Mouse (Mus musculus): ENCODE measurements at regions not wholly inside any gene's neighbourhood (a gene's known extent, or its start where the extent isn't known, plus 50 kb on each side); places are given as distances from the start of the nearest gene placed in this dataset.

GRCm38 (mm10) chr6:66012675-66013074 is 60.3 kb downstream of the 4930544G11Rik start:
- WGBS: 87% methylated on average over 3 of the region's 3 CpGs
- H3K27ac ChIP-seq (ENCODE audit: low read length): no peak overlapping the region

DNA sequence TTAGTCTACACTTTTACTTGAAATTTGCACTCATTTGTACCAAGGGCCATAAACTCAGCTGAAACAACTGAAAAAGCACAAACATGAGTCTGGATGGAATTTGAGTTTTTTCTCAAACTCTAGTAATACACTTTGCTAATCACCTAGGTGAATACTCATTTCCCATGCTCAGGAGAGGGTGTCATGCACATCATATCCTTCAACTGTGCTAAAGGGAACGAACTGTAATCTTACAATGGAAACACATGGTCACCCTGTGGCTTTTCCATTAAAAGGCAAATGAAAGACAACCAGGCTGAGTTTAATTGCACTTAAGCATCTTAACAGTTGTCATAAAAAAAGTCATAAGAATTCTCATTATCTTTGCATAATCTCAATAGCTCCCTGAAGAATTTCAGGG is 71.1 kb downstream of the 4930544G11Rik start:
- no peaks in the 10 kb centered on the region for H3K36me3 ChIP-seq (ENCODE audit: control insufficient read depth, insufficient read depth)
- H3K9ac ChIP-seq (replicated peaks; ENCODE audit: low read depth, low read length): no peak overlapping the region
- H3K4me3 ChIP-seq (replicated peaks; ENCODE audit: low read length): no peak overlapping the region
- no peak overlapping the region for H3K27ac ChIP-seq (ENCODE audit: low read length)
- no peaks in the 10 kb centered on the region for H3K9me3 ChIP-seq (ENCODE audit: control insufficient read depth, low read length)
- no peak for ATAC-seq
- WGBS: 75% methylated on average over 1 of the region's 1 CpGs
- H3K4me2 ChIP-seq (ENCODE audit: low read length): no peak overlapping the region
- no peaks in the 10 kb centered on the region for H3K4me1 ChIP-seq (replicated peaks; ENCODE audit: control insufficient read depth, insufficient read depth, low read length)
- no peaks in the 10 kb centered on the region for H3K27me3 ChIP-seq (replicated peaks; ENCODE audit: control insufficient read depth, insufficient read depth, low read length)

More at GRCm38 (mm10) chr6:66012675-66013074, 60.3 kb downstream of the 4930544G11Rik start:
- no peak overlapping the region for H3K4me3 ChIP-seq (replicated peaks; ENCODE audit: low read length)
- no peak overlapping the region for H3K4me2 ChIP-seq (ENCODE audit: low read length)
- H3K27me3 ChIP-seq (replicated peaks; ENCODE audit: control insufficient read depth, insufficient read depth, low read length): no peaks in the 10 kb centered on the region
- no peaks in the 10 kb centered on the region for H3K4me1 ChIP-seq (replicated peaks; ENCODE audit: control insufficient read depth, insufficient read depth, low read length)
- no peaks in the 10 kb centered on the region for H3K9me3 ChIP-seq (ENCODE audit: control insufficient read depth, low read length)
- H3K36me3 ChIP-seq (ENCODE audit: control insufficient read depth, insufficient read depth): no peaks in the 10 kb centered on the region
- no peak for ATAC-seq
- H3K9ac ChIP-seq (replicated peaks; ENCODE audit: low read depth, low read length): no peak overlapping the region

DNA sequence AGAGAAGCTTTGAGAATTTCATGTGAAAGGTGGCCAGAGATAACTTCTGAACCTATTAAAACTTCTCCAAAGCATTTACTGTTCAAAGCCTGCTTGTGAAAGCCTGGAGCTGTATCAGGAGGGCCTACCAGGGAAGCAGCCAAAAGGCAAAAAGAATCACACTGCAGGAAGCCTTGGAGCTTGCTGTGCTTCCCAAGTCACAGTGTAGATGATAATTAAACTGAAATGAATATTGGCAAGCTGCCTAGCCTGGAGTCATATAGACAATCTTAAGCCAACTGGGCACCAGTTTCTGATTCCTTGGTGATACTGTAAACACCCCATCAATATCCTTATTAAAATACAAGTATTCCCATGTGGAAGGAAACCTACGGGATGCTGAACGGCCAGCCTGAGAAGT is 84.4 kb downstream of the 4930544G11Rik start:
- peak; percentile 88 for ATAC-seq
- WGBS: 22% methylated on average over 2 of the region's 2 CpGs
- H3K4me2 ChIP-seq (ENCODE audit: low read length): no peak overlapping the region

GRCm38 (mm10) chr6:66051852-66052251 is 99.4 kb downstream of the 4930544G11Rik start:
- no peaks in the 10 kb centered on the region for H3K27me3 ChIP-seq (replicated peaks; ENCODE audit: control insufficient read depth, insufficient read depth, low read length)
- no peak overlapping the region for H3K4me3 ChIP-seq (replicated peaks; ENCODE audit: low read length)
- H3K36me3 ChIP-seq (ENCODE audit: control insufficient read depth, insufficient read depth): no peaks in the 10 kb centered on the region
- no peak overlapping the region for H3K27ac ChIP-seq (ENCODE audit: low read length)
- WGBS: 87% methylated on average over 4 of the region's 4 CpGs
- no peak for ATAC-seq
- no peaks in the 10 kb centered on the region for H3K4me1 ChIP-seq (replicated peaks; ENCODE audit: control insufficient read depth, insufficient read depth, low read length)
- no peak overlapping the region for H3K9ac ChIP-seq (replicated peaks; ENCODE audit: low read depth, low read length)
- no peak overlapping the region for H3K4me2 ChIP-seq (ENCODE audit: low read length)
- H3K9me3 ChIP-seq (ENCODE audit: control insufficient read depth, low read length): no peaks in the 10 kb centered on the region

More for the DNA sequence above, 84.4 kb downstream of the 4930544G11Rik start:
- H3K9ac ChIP-seq (replicated peaks; ENCODE audit: low read depth, low read length): no peak overlapping the region
- H3K4me3 ChIP-seq (replicated peaks; ENCODE audit: low read length): no peak overlapping the region
- H3K27ac ChIP-seq (ENCODE audit: low read length): no peak overlapping the region
- H3K36me3 ChIP-seq (ENCODE audit: control insufficient read depth, insufficient read depth): no peaks in the 10 kb centered on the region
- no peaks in the 10 kb centered on the region for H3K9me3 ChIP-seq (ENCODE audit: control insufficient read depth, low read length)
- H3K4me1 ChIP-seq (replicated peaks; ENCODE audit: control insufficient read depth, insufficient read depth, low read length): no peaks in the 10 kb centered on the region
- H3K27me3 ChIP-seq (replicated peaks; ENCODE audit: control insufficient read depth, insufficient read depth, low read length): no peaks in the 10 kb centered on the region

DNA sequence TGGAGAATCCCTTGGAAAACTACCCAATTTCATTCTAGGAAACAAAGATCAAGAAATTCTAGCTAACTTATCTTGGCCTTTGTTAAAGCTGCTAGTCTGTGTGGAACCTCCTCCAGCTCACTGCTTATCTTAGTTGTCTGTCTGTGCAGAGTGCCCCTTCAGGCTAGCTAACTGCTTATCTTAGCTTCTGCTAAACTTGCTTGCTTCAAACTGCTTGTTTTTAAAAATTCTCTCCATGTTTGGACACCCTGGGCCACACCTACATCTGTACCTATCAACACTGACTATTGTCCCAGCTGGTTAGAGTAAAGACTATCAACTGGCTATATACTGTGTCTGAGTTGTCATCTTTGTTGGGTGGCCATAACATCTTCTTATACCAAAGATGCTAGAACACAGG is 100.0 kb downstream of the 4930544G11Rik start:
- Histone ChIP-seq H3K27me3 (replicated peaks; ENCODE audit: control insufficient read depth, insufficient read depth, low read length) (no peaks in the 10 kb centered on the region), H3K4me3 (replicated peaks; ENCODE audit: low read length) (no peak overlapping the region), H3K9me3 (ENCODE audit: control insufficient read depth, low read length) (no peaks in the 10 kb centered on the region), H3K4me2 (ENCODE audit: low read length) (no peak overlapping the region), H3K36me3 (ENCODE audit: control insufficient read depth, insufficient read depth) (no peaks in the 10 kb centered on the region), H3K27ac (ENCODE audit: low read length) (no peak overlapping the region), H3K9ac (replicated peaks; ENCODE audit: low read depth, low read length) (no peak overlapping the region), H3K4me1 (replicated peaks; ENCODE audit: control insufficient read depth, insufficient read depth, low read length) (no peaks in the 10 kb centered on the region)
- ATAC-seq: no peak

- H3K27me3 ChIP-seq (replicated peaks; ENCODE audit: control insufficient read depth, insufficient read depth, low read length): no peaks in the 10 kb centered on the region
- H3K4me1 ChIP-seq (replicated peaks; ENCODE audit: control insufficient read depth, insufficient read depth, low read length): no peaks in the 10 kb centered on the region
- no peaks in the 10 kb centered on the region for H3K36me3 ChIP-seq (ENCODE audit: control insufficient read depth, insufficient read depth)
- WGBS: 91% methylated on average over 2 of the region's 2 CpGs
- H3K27ac ChIP-seq (ENCODE audit: low read length): no peak overlapping the region
- no peak overlapping the region for H3K9ac ChIP-seq (replicated peaks; ENCODE audit: low read depth, low read length)
- H3K9me3 ChIP-seq (ENCODE audit: control insufficient read depth, low read length): no peaks in the 10 kb centered on the region
- H3K4me3 ChIP-seq (replicated peaks; ENCODE audit: low read length): no peak overlapping the region
- H3K4me2 ChIP-seq (ENCODE audit: low read length): no peak overlapping the region
- no peak for ATAC-seq
These were observed 100.8 kb downstream of the 4930544G11Rik start for GRCm38 (mm10) chr6:66053197-66053596.

- no peak overlapping the region for H3K27ac ChIP-seq (ENCODE audit: low read length)
- no peak overlapping the region for H3K4me3 ChIP-seq (replicated peaks; ENCODE audit: low read length)
- H3K4me2 ChIP-seq (ENCODE audit: low read length): no peak overlapping the region
- H3K36me3 ChIP-seq (ENCODE audit: control insufficient read depth, insufficient read depth): no peaks in the 10 kb centered on the region
- no peak overlapping the region for H3K9ac ChIP-seq (replicated peaks; ENCODE audit: low read depth, low read length)
- WGBS: 85% methylated on average over 2 of the region's 2 CpGs
- H3K4me1 ChIP-seq (replicated peaks; ENCODE audit: control insufficient read depth, insufficient read depth, low read length): no peaks in the 10 kb centered on the region
- no peaks in the 10 kb centered on the region for H3K27me3 ChIP-seq (replicated peaks; ENCODE audit: control insufficient read depth, insufficient read depth, low read length)
- ATAC-seq: no peak
- no peaks in the 10 kb centered on the region for H3K9me3 ChIP-seq (ENCODE audit: control insufficient read depth, low read length)
These were observed 116.5 kb downstream of the 4930544G11Rik start for GRCm38 (mm10) chr6:66068874-66069273.

DNA sequence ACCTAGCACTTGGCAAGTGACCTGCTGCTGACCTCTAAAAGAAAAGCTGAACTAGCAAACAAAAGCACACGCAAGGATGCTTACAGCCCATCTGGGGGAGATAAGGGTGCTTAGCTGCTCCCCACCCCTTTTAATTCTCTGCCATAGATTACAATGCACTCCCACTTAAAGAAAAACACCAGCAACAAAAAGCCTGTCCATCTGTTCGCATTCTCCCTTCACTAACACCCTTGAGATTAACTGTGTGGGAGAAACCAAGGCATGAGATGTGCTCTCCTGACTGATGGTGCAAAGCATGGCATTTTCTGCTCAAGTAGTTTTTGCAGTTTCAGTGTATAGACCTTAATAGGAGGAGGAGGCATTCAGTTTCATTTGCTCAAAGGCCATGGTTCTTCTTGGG is 125.0 kb downstream of the 4930544G11Rik start:
- Histone ChIP-seq H3K4me2 (ENCODE audit: low read length) (no peak overlapping the region), H3K4me3 (replicated peaks; ENCODE audit: low read length) (no peak overlapping the region), H3K4me1 (replicated peaks; ENCODE audit: control insufficient read depth, insufficient read depth, low read length) (no peaks in the 10 kb centered on the region), H3K9me3 (ENCODE audit: control insufficient read depth, low read length) (no peaks in the 10 kb centered on the region), H3K9ac (replicated peaks; ENCODE audit: low read depth, low read length) (no peak overlapping the region), H3K36me3 (ENCODE audit: control insufficient read depth, insufficient read depth) (no peaks in the 10 kb centered on the region), H3K27me3 (replicated peaks; ENCODE audit: control insufficient read depth, insufficient read depth, low read length) (no peaks in the 10 kb centered on the region), H3K27ac (ENCODE audit: low read length) (no peak overlapping the region)
- no peak for ATAC-seq
- 4% methylated on average over 2 of the region's 2 CpGs for WGBS

- Histone ChIP-seq H3K4me2 (ENCODE audit: low read length) (no peak overlapping the region), H3K27ac (ENCODE audit: low read length) (no peak overlapping the region), H3K4me1 (replicated peaks; ENCODE audit: control insufficient read depth, insufficient read depth, low read length) (no peaks in the 10 kb centered on the region), H3K4me3 (replicated peaks; ENCODE audit: low read length) (no peak overlapping the region), H3K27me3 (replicated peaks; ENCODE audit: control insufficient read depth, insufficient read depth, low read length) (no peaks in the 10 kb centered on the region), H3K9ac (replicated peaks; ENCODE audit: low read depth, low read length) (no peak overlapping the region), H3K36me3 (ENCODE audit: control insufficient read depth, insufficient read depth) (no peaks in the 10 kb centered on the region), H3K9me3 (ENCODE audit: control insufficient read depth, low read length) (no peaks in the 10 kb centered on the region)
- WGBS: 41% methylated on average over 1 of the region's 1 CpGs
- ATAC-seq: no peak
These were observed 126.4 kb downstream of the 4930544G11Rik start for GRCm38 (mm10) chr6:66078769-66079168.

DNA sequence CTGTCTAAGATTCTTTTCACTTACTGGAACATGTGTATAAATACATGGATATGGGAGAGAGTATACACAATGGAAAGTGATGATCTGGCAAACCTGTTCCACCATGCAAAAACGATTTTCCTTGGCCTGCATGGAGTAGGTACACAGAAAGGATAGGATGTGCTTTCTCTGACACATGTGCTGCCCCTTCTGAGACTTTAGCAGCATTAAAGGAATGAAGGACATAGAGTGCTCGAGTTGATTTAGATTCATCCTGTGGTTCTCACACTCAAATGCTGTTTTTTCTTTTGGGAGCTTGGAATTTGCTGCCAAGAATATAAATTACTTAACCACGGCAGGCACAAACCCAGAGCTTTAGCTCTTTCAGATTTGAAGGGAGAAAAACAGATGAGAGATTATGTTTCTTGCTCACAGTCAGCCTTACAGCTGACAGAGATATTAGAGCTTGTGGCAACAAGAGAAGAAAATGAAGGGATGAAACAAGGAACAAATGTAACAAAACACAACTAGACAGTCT is 149.2 kb downstream of the 4930544G11Rik start:
- Histone ChIP-seq H3K36me3 (ENCODE audit: control insufficient read depth, insufficient read depth) (no peaks in the 10 kb centered on the region), H3K4me3 (replicated peaks; ENCODE audit: low read length) (no peak overlapping the region), H3K4me2 (ENCODE audit: low read length) (no peak overlapping the region), H3K4me1 (replicated peaks; ENCODE audit: control insufficient read depth, insufficient read depth, low read length) (no peaks in the 10 kb centered on the region; the same call in 1 of the 2 replicates), H3K9ac (replicated peaks; ENCODE audit: low read depth, low read length) (no peak overlapping the region), H3K9me3 (ENCODE audit: control insufficient read depth, low read length) (no peaks in the 10 kb centered on the region), H3K27ac (ENCODE audit: low read length) (0 out of 2 replicates have a peak overlapping the region, but pooled peaks have one; percentile 33), H3K27me3 (replicated peaks; ENCODE audit: control insufficient read depth, insufficient read depth, low read length) (no peaks in the 10 kb centered on the region)
- ATAC-seq: peak; percentile 45
- WGBS: 36% methylated on average over 3 of the region's 3 CpGs

All from forebrain, embryonic 16.5 days (tissue).